Mouse (Mus musculus) embryonic facial prominence, embryonic 11.5 days (tissue): Measurements from ENCODE around the gene Gm10135. TPM values are rescaled to one million over a fixed set of nuclear protein-coding genes. Genes with fewer than 3 reads are reported as not detected.

Source experiments
- ATAC-seq: fragments of 200-750 bp; cut with Nextera tagmentation; replicated peaks from 2 replicates; pipeline ENCODE4 v1.8.0; 2017; ENCODE audit warnings: low read depth; ENCODE audit not compliant: insufficient number of reproducible peaks, low FRiP score, low TSS enrichment
- DNase-seq: peaks from one replicate; pipeline ENCODE4 v3.0.0-alpha.2; 2015; ENCODE audit warnings: low spot score
- H3K27ac ChIP-seq: fragments of 300-500 bp; sonication (generic); replicated peaks from 2 replicates; pipeline ENCODE4 v1.5.1; 2014; ENCODE audit warnings: mild to moderate bottlenecking, low read depth, low read length, control low read depth
- H3K27me3 ChIP-seq: fragments of 300-500 bp; sonication (generic); 2 replicates; pipeline ENCODE4 v1.6.1; 2014; ENCODE audit warnings: mild to moderate bottlenecking, low read length, moderate library complexity, mixed read lengths; ENCODE audit not compliant: control insufficient read depth, insufficient read depth
- H3K36me3 ChIP-seq: fragments of 300-500 bp; sonication (generic); replicated peaks from 2 replicates; pipeline ENCODE4 v1.6.1; 2014; ENCODE audit warnings: low read depth, mild to moderate bottlenecking, low read length, moderate library complexity, mixed read lengths; ENCODE audit not compliant: control insufficient read depth, insufficient read depth
- H3K4me1 ChIP-seq: fragments of 300-500 bp; sonication (generic); 2 replicates; pipeline ENCODE4 v1.6.1; 2014; ENCODE audit warnings: low read length, mixed read lengths; ENCODE audit not compliant: control insufficient read depth, insufficient read depth
- H3K4me2 ChIP-seq: fragments of 300-500 bp; sonication (generic); 2 replicates; pipeline ENCODE4 v1.6.1; 2014; ENCODE audit warnings: low read depth, mild to moderate bottlenecking, control low read depth, low read length, moderate library complexity
- H3K4me3 ChIP-seq: fragments of 300-500 bp; sonication (generic); 2 replicates; pipeline ENCODE4 v1.5.1; 2014; ENCODE audit warnings: low read depth, low read length, control low read depth
- H3K9ac ChIP-seq: fragments of 300-500 bp; sonication (generic); replicated peaks from 2 replicates; pipeline ENCODE4 v1.6.1; 2014; ENCODE audit warnings: mild to moderate bottlenecking, control low read depth, low read length
- H3K9me3 ChIP-seq: fragments of 300-500 bp; sonication (generic); replicated peaks from 2 replicates; pipeline ENCODE4 v1.6.1; 2016; ENCODE audit warnings: mild to moderate bottlenecking, low read length, inconsistent platforms, mixed read lengths; ENCODE audit not compliant: control insufficient read depth
- WGBS: fragments of 180-500 bp; shearing (Covaris S2); extraction: QIAGEN DNeasy Blood & Tissue Kit; methylation state at CpG from one replicate; pipeline ENCODE4 v1.1.7; 2014; 5-methylcytosine and 5-hydroxymethylcytosine counted together
- polyA plus RNA-seq: library from polyadenylated mRNA; unstranded; fragments of >200 nt; fragmentation: Nextera tagmentation; extraction: Ambion mirVana; gene quantifications from 2 replicates; pipeline ENCODE4 v1.2.1, GENCODE M21; 2014

The Gm10135 gene
- polyA plus RNA-seq, 1 experiment from 2014 or later, result not detected

- Histone ChIP-seq H3K27ac (no peak overlapping the region), H3K27me3 (no peaks in the 10 kb centered on the region), H3K9me3 (no peaks in the 10 kb centered on the region), H3K4me3 (no peak overlapping the region), H3K4me2 (no peak overlapping the region), H3K36me3 (no peaks in the 10 kb centered on the region), H3K4me1 (no peaks in the 10 kb centered on the region), H3K9ac (no peak overlapping the region)
- WGBS, result 85% methylated on average over 7 of the region's 7 CpGs
- ATAC-seq (no peak), DNase-seq (no peak)
Measured at GRCm38 (mm10) chr5:72987786-72988185, 13.3 kb upstream of the Gm10135 start.

GRCm38 (mm10) chr5:72984091-72984490, 9.6 kb upstream of the Gm10135 start:
- Histone ChIP-seq H3K4me2 (no peak overlapping the region), H3K27ac (no peak overlapping the region), H3K4me1 (no peaks in the 10 kb centered on the region), H3K9me3 (no peaks in the 10 kb centered on the region), H3K4me3 (no peak overlapping the region), H3K9ac (no peak overlapping the region), H3K36me3 (no peaks in the 10 kb centered on the region), H3K27me3 (no peaks in the 10 kb centered on the region)
- WGBS, result 1% methylated on average over 2 of the region's 2 CpGs
- DNase-seq (peak; percentile 88), ATAC-seq (no peak)

- no peak overlapping the region for H3K4me3 ChIP-seq
- H3K4me2 ChIP-seq, result no peak overlapping the region
- no peaks in the 10 kb centered on the region for H3K27me3 ChIP-seq
- H3K4me1 ChIP-seq, result no peaks in the 10 kb centered on the region
- 89% methylated on average over 4 of the region's 4 CpGs for WGBS
- no peak overlapping the region for H3K9ac ChIP-seq
- no peak overlapping the region for H3K27ac ChIP-seq
- H3K36me3 ChIP-seq, result no peaks in the 10 kb centered on the region; the same call in 1 of the 2 replicates
- DNase-seq (no peak), ATAC-seq (no peak)
- no peaks in the 10 kb centered on the region for H3K9me3 ChIP-seq
Measured at GRCm38 (mm10) chr5:72976539-72976938, 2.0 kb upstream of the Gm10135 start.

- ATAC-seq, result no peak
- WGBS, result 90% methylated on average over 6 of the region's 6 CpGs
- Histone ChIP-seq H3K4me2 (no peak overlapping the region), H3K36me3 (no peaks in the 10 kb centered on the region; the same call in 1 of the 2 replicates), H3K9me3 (no peaks in the 10 kb centered on the region), H3K4me1 (no peaks in the 10 kb centered on the region), H3K4me3 (no peak overlapping the region), H3K9ac (no peak overlapping the region), H3K27ac (no peak overlapping the region), H3K27me3 (no peaks in the 10 kb centered on the region)
- no peak for DNase-seq
Measured at GRCm38 (mm10) chr5:72975996-72976395, 1.5 kb upstream of the Gm10135 start.

GRCm38 (mm10) chr5:72972934-72973333, 1.6 kb downstream of the Gm10135 start:
- Histone ChIP-seq H3K4me3 (no peak overlapping the region), H3K9ac (no peak overlapping the region), H3K4me2 (no peak overlapping the region), H3K27ac (no peak overlapping the region), H3K36me3 (peaks cover 3% of the 10 kb centered on the region; the same call in 1 of the 2 replicates), H3K4me1 (no peaks in the 10 kb centered on the region), H3K27me3 (no peaks in the 10 kb centered on the region), H3K9me3 (no peaks in the 10 kb centered on the region)
- DNase-seq (no peak), ATAC-seq (no peak)
- 62% methylated on average over 5 of the region's 5 CpGs for WGBS

- H3K9me3 ChIP-seq, result no peaks in the 10 kb centered on the region
- no peak for DNase-seq
- H3K36me3 ChIP-seq, result peaks cover 3% of the 10 kb centered on the region; the same call in 1 of the 2 replicates
- no peak overlapping the region for H3K4me2 ChIP-seq
- 75% methylated on average over 4 of the region's 4 CpGs for WGBS
- H3K4me3 ChIP-seq, result no peak overlapping the region
- H3K27me3 ChIP-seq, result no peaks in the 10 kb centered on the region
- H3K27ac ChIP-seq, result no peak overlapping the region
- H3K4me1 ChIP-seq, result no peaks in the 10 kb centered on the region
- ATAC-seq, result no peak
- H3K9ac ChIP-seq, result no peak overlapping the region
Measured at GRCm38 (mm10) chr5:72972435-72972834, 2.1 kb downstream of the Gm10135 start.

- Histone ChIP-seq H3K9me3 (no peaks in the 10 kb centered on the region), H3K4me3 (no peak overlapping the region), H3K27ac (no peak overlapping the region), H3K9ac (no peak overlapping the region), H3K4me2 (no peak overlapping the region), H3K4me1 (no peaks in the 10 kb centered on the region), H3K27me3 (no peaks in the 10 kb centered on the region), H3K36me3 (peaks cover 3% of the 10 kb centered on the region; the same call in 1 of the 2 replicates)
- WGBS, result 90% methylated on average over 3 of the region's 3 CpGs
- ATAC-seq (no peak), DNase-seq (no peak)
Measured at GRCm38 (mm10) chr5:72965706-72966105, 8.8 kb downstream of the Gm10135 start.

- H3K4me3 ChIP-seq, result no peak overlapping the region
- H3K27ac ChIP-seq, result no peak overlapping the region
- 83% methylated on average over 6 of the region's 6 CpGs for WGBS
Measured at GRCm38 (mm10) chr5:72960096-72960495, 14.4 kb downstream of the Gm10135 start.

More at GRCm38 (mm10) chr5:72960096-72960495, 14.4 kb downstream of the Gm10135 start:
- Histone ChIP-seq H3K27me3 (no peaks in the 10 kb centered on the region), H3K4me2 (no peak overlapping the region), H3K9ac (no peak overlapping the region), H3K36me3 (no peaks in the 10 kb centered on the region), H3K4me1 (no peaks in the 10 kb centered on the region), H3K9me3 (no peaks in the 10 kb centered on the region)
- ATAC-seq (no peak), DNase-seq (no peak)
